Mouse (Mus musculus) inflammation-experienced regulatory T-cells, adult 6 months (primary cell): ENCODE results near the gene Ip6k2. TPM values are rescaled to one million over a fixed set of nuclear protein-coding genes. Genes with fewer than 3 reads are reported as not detected.

Source experiments
- ATAC-seq: one replicate; pipeline ENCODE4 v1.8.0; 2017
- polyA plus RNA-seq, 3 experiments: library from polyadenylated mRNA; unstranded; fragments of 100-300 nt; shearing (Covaris generic); gene quantifications; one replicate each; pipeline ENCODE4 v1.2.1; 2017

Gene Ip6k2
- polyA plus RNA-seq, 3 experiments from 2014 or later, result 10.9 to 24.0 (median 19.8) TPM

DNA sequence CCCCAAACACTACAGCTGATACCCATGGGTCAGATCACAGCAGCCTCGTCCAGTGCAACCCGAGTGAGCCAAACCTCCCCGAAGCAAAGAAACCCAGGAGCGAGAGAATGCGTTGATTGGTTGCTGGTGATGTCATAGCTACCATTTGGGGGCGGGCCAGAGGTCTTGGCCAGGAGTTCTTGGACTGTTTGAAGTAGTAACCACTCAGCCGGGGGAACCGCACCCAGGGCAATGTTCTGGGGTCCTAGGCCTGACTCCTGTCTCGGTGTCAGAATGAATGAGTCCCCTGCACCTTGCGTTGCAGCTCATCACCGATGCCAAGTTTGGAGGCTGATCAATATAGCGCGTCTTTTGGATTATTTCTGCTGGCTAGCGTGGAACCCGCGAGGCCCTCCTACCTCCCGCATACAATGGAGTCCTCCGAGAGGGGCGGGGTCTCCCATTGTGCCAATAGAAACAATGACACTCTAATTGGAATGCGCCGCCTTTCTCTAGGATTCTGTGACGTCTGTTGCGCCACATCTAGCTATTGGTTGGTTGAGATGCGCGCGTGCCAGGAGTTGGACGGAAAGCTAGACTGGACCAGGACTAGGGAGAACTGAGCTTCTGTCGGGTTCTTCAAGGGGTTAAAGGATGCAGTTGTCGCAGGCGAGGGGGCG lies 41.3 kb downstream of the Ip6k2 start:
- no peak for ATAC-seq

DNA sequence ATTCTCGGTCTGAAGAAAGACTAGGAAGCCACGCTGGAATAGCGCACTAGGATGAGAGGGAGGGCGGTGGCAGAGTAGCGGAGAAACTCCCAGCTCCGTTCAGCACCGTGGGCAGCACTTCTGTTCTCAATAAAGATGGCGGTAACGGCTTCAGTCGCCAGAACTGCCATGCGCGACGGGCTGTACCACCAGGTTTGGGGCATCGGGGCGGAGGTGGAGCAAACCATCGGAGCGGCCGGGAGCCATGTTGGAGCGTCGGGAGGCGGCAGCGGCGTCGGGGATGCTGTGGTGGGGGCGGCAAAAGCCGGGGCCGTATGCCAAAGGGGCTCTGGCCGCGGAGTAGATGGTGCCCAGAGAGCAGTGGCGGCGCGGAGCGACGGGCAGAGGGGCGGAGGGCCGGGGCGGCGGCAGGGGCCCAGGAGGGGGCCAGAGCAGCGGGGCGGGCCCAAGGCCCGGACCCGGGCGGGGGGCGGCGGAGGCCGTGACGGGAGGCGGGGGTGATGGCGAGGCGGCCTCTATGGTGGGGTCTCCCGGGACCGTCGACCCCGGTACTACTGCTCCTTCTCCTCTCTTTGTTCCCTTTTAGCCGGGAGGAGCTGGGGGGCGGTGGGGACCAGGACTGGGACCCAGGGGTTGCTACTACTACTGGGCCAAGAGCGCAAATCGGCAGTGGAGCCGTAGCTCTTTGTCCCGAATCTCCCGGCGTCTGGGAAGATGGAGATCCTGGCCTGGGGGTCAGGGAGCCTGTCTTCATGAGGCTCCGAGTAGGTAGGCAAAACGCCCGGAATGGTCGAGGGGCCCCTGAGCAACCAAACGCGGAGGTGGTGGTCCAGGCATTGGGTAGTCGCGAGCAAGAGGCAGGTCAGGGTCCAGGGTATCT lies 42.5 kb downstream of the Ip6k2 start, which contains the start of gene Celsr3:
Gene Celsr3, plus strand, starts transcription at position 501 of the 880 bp plus-strand sequence.
- ATAC-seq, result no peak

GRCm38 (mm10) chr9:108826700-108827340 lies 43.2 kb downstream of the Ip6k2 start:
- peak; percentile 48 for ATAC-seq

DNA sequence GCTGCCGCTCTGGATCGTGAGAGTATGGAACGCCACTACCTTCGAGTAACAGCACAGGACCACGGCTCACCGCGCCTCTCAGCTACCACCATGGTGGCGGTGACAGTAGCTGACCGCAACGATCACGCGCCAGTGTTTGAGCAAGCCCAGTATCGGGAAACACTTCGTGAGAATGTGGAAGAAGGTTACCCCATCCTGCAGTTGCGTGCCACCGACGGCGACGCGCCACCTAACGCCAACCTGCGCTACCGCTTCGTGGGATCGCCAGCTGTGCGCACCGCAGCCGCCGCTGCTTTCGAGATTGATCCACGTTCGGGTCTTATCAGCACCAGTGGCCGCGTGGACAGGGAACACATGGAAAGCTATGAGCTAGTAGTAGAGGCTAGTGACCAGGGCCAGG lies 43.9 kb downstream of the Ip6k2 start:
- ATAC-seq, result no peak

- ATAC-seq, result no peak
These were observed 44.3 kb downstream of the Ip6k2 start for GRCm38 (mm10) chr9:108827906-108828305.

- no peak for ATAC-seq
These were observed 48.0 kb downstream of the Ip6k2 start for GRCm38 (mm10) chr9:108831637-108832036.

DNA sequence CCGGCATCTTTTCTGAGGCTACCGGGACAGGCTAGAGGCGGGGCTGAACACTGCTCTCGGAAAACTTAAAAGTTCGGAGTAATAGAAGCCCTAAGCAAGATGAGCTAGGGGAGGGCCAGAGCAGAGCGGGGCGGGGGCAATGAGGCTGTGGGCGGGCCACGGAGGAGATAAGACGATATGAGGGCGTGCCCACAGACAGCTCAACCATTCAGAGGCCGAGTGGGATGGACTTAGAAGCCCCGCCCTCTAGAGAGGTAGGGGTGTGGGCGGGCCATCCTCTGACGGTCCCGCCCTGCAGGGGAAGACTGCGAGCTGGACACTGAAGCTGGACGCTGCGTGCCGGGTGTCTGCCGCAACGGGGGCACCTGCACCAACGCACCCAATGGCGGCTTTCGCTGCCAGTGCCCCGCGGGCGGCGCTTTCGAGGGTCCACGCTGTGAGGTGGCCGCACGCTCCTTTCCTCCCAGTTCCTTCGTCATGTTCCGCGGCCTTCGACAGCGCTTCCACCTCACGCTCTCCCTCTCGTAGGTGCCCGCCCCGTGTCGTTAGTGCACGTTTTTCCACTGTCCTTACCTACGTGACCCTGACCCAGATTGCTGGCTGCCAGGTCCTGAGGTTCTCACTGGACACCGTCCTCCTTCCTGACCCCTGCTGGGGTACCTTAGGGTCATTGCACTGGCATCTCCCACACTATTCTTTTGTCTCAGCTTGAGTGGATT lies 49.0 kb downstream of the Ip6k2 start:
- ATAC-seq, result peak; percentile 95

- no peak for ATAC-seq
These were observed 59.4 kb downstream of the Ip6k2 start for GRCm38 (mm10) chr9:108842989-108843388.

DNA sequence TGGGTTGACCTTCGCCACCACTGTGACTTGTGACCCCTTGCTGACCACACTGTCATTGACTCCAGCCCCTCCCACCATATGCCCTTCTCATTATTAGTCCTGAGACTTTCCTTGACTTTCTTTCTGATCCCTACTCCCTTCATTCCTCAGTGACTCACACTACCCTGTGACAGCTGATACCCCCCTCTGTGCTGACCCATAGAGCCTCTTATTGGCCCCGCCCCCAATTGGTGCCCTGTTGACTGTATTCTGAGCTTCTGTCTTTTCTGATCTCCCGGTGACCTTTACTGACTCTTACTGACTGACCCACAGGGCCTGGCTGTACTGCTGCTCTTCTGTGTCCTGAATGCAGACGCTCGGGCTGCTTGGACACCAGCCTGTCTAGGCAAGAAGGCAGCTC lies 61.8 kb downstream of the Ip6k2 start:
- no peak for ATAC-seq

GRCm38 (mm10) chr9:108847374-108847773 lies 63.8 kb downstream of the Ip6k2 start:
- ATAC-seq, result no peak

GRCm38 (mm10) chr9:108848419-108848818 lies 64.8 kb downstream of the Ip6k2 start:
- no peak for ATAC-seq

GRCm38 (mm10) chr9:108852976-108853375 lies 69.4 kb downstream of the Ip6k2 start, which contains the start of gene Slc26a6:
Gene Slc26a6 (plus strand): TSS chr9:108853283.
- ATAC-seq, result no peak

DNA sequence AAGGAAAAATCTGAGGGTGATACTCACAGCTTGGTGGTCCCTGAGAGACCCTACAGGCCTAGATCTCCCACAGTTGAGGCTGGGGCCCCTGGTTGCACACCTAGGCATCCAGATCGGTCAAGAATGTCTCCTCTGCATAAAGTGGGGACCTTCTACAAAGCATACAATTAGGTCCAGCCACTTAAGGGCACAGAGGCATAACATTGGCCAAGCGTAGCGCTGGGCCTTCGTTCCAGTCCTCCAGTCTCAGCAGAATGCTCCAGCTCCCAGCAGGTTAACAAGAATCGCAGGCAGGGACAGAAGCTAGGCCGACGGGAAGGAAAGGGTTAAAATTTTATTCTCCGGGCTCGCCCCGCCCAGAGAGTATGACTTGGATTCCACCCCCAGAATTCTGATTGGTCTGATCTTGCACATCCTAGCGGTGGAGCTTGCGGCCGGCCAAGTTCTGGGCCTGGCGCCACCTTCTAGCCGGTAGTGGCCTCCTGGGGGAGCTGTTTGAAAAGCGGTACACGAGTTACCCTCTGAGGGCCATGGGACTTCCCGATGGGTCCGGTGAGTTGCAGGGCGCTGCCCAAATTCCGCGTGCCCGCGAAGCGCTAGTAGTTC lies 70.1 kb downstream of the Ip6k2 start:
- peak; percentile 91 for ATAC-seq

GRCm38 (mm10) chr9:108854241-108854696 lies 70.7 kb downstream of the Ip6k2 start:
- ATAC-seq, result peak; percentile 78

DNA sequence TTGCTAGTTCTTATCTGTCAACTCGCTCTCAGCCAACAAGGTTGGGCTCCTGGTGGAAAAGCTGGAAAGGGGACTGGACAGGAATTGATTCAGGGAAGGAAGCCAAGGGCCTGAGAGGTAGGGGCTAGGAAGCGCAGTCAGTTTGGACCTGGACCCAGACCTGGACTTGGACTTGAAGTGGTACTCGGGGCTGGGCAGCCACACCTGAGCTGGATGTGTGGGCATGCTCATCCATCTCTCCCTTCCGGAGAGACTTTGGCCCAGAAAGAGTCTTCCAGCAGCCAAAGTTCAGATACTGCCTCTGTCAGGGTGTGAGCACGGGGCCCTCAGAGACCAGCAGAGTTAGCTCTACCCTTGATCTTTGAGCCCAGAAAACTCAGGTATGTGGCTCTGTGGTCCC lies 71.7 kb downstream of the Ip6k2 start:
- ATAC-seq, result no peak

Other genes starting within 250 kb of the Ip6k2 start
- 100 to 1,000 TPM; 132 to 143 (median 137) TPM for gene Impdh2, start 223.5 kb upstream of the Ip6k2 start, polyA plus RNA-seq
- gene Ndufaf3, start 216.4 kb upstream of the Ip6k2 start, polyA plus RNA-seq, result 10 to 100 TPM; 63.9 to 75.7 (median 73.9) TPM
- 10 to 100 TPM; 47.6 to 79.7 (median 68.7) TPM for gene Dalrd3, start 213.9 kb upstream of the Ip6k2 start, polyA plus RNA-seq
- gene Wdr6, start 205.1 kb upstream of the Ip6k2 start, polyA plus RNA-seq, result 10 to 100 TPM; 25.4 to 32.5 (median 28.0) TPM
- 10 to 100 TPM in 1 of 3 experiments, 1 to 10 TPM in 2; 5.6 to 10.9 (median 7.5) TPM for gene P4htm, start 186.1 kb upstream of the Ip6k2 start, polyA plus RNA-seq
- gene Arih2, start 134.4 kb upstream of the Ip6k2 start, polyA plus RNA-seq, result 10 to 100 TPM; 55.7 to 65.6 (median 62.7) TPM
- 10 to 100 TPM; 41.0 to 53.4 (median 48.2) TPM for gene Slc25a20, start 121.7 kb upstream of the Ip6k2 start, polyA plus RNA-seq
- 10 to 100 TPM in 1 of 3 experiments, 1 to 10 TPM in 2; 7.7 to 11.9 (median 9.2) TPM for gene Prkar2a, start 94.5 kb upstream of the Ip6k2 start, polyA plus RNA-seq
- gene Nckipsd, start 24.6 kb downstream of the Ip6k2 start, polyA plus RNA-seq, result 1 to 10 TPM; 6.0 to 7.1 (median 6.8) TPM
- not detected for gene Celsr3, start 42.5 kb downstream of the Ip6k2 start, polyA plus RNA-seq
- 10 to 100 TPM in 1 of 3 experiments, 1 to 10 TPM in 2; 7.3 to 12.6 (median 8.2) TPM for gene Slc26a6, start 69.5 kb downstream of the Ip6k2 start, polyA plus RNA-seq
- not detected for gene Tmem89, start 130.8 kb downstream of the Ip6k2 start, polyA plus RNA-seq
- gene Uqcrc1, start 152.8 kb downstream of the Ip6k2 start, polyA plus RNA-seq, result 100 to 1,000 TPM; 187 to 203 (median 188) TPM
- gene Col7a1, start 169.8 kb downstream of the Ip6k2 start, polyA plus RNA-seq, result under 1 TPM in 2 of 3 experiments, not detected in 1; 0.05 to 0.39 TPM
- gene Ucn2, start 202.2 kb downstream of the Ip6k2 start, polyA plus RNA-seq, result not detected
- gene Pfkfb4, start 208.0 kb downstream of the Ip6k2 start, polyA plus RNA-seq, result 1 to 10 TPM; 2.7 to 4.4 (median 4.2) TPM